Mouse (Mus musculus) E14TG2a.4 (cell line): Measurements from ENCODE around the gene Npl.

Experiments
- H3K27me3 ChIP-seq: 2 replicates; pipeline ENCODE4 v1.6.1; 2014; ENCODE audit warnings: low read length, control low read depth; ENCODE audit not compliant: insufficient read depth
- H3K36me3 ChIP-seq: 2 replicates; pipeline ENCODE4 v1.6.1; 2014; ENCODE audit warnings: low read length, control low read depth; ENCODE audit not compliant: insufficient read depth
- H3K4me1 ChIP-seq: replicated peaks from 2 replicates; pipeline ENCODE4 v1.6.1; 2014; ENCODE audit warnings: low read depth, low read length, control low read depth
- H3K4me3 ChIP-seq: replicated peaks from 2 replicates; pipeline ENCODE4 v1.5.1; 2014; ENCODE audit warnings: mild to moderate bottlenecking, low read length
- H3K9me3 ChIP-seq: 2 replicates; pipeline ENCODE4 v1.6.1; 2014; ENCODE audit warnings: low read length, control low read depth
- CTCF ChIP-seq: conservative IDR thresholded peaks from 2 replicates; pipeline ENCODE4 v1.5.1; 2014; ENCODE audit warnings: low read length
- NANOG ChIP-seq: IDR thresholded peaks from 2 replicates; pipeline ENCODE4 v1.6.1; 2014; ENCODE audit warnings: borderline replicate concordance, low read length, mixed read lengths
- POU5F1 ChIP-seq: IDR thresholded peaks from 2 replicates; pipeline ENCODE4 v1.6.1; 2014; ENCODE audit warnings: low read length, borderline replicate concordance

Npl gene

GRCm38 (mm10) chr1:153549536-153550199, at the start of gene Npl:
Gene Npl, minus strand, starts transcription at chr1:153550045.
- TF ChIP-seq CTCF: no peak
- no peak for TF ChIP-seq NANOG
- TF ChIP-seq POU5F1: no peak
- peaks cover 24% of the 10 kb centered on the region for H3K4me1 ChIP-seq
- peak within 1 kb of the TSS; percentile 75 for H3K4me3 ChIP-seq
- H3K36me3 ChIP-seq: no peaks in the 10 kb centered on the region
- no peaks in the 10 kb centered on the region for H3K9me3 ChIP-seq
- peaks cover 20% of the 10 kb centered on the region; the same call in 1 of the 2 replicates for H3K27me3 ChIP-seq

- H3K4me1 ChIP-seq: peaks cover 30% of the 10 kb centered on the region
- no peak overlapping the region for H3K4me3 ChIP-seq
- TF ChIP-seq NANOG (no peak), POU5F1 (no peak), CTCF (no peak)
- H3K9me3 ChIP-seq: peaks cover 7% of the 10 kb centered on the region
- H3K36me3 ChIP-seq: no peaks in the 10 kb centered on the region
- H3K27me3 ChIP-seq: no peaks in the 10 kb centered on the region
Measured at GRCm38 (mm10) chr1:153599302-153600045, 49.6 kb upstream of the Npl start.

GRCm38 (mm10) chr1:153598773-153599172, 48.9 kb upstream of the Npl start:
- H3K4me1 ChIP-seq: peaks cover 37% of the 10 kb centered on the region
- peaks cover 6% of the 10 kb centered on the region for H3K9me3 ChIP-seq
- no peaks in the 10 kb centered on the region for H3K27me3 ChIP-seq
- no peak overlapping the region for H3K4me3 ChIP-seq
- no peak for TF ChIP-seq CTCF
- TF ChIP-seq NANOG: no peak
- TF ChIP-seq POU5F1: no peak
- H3K36me3 ChIP-seq: no peaks in the 10 kb centered on the region

- TF ChIP-seq CTCF: no peak
- no peak for TF ChIP-seq NANOG
- TF ChIP-seq POU5F1: no peak
- Histone ChIP-seq H3K4me3 (no peak overlapping the region), H3K9me3 (peaks cover 8% of the 10 kb centered on the region), H3K36me3 (no peaks in the 10 kb centered on the region), H3K27me3 (no peaks in the 10 kb centered on the region), H3K4me1 (peaks cover 62% of the 10 kb centered on the region)
Measured at GRCm38 (mm10) chr1:153593678-153594077, 43.8 kb upstream of the Npl start.

DNA sequence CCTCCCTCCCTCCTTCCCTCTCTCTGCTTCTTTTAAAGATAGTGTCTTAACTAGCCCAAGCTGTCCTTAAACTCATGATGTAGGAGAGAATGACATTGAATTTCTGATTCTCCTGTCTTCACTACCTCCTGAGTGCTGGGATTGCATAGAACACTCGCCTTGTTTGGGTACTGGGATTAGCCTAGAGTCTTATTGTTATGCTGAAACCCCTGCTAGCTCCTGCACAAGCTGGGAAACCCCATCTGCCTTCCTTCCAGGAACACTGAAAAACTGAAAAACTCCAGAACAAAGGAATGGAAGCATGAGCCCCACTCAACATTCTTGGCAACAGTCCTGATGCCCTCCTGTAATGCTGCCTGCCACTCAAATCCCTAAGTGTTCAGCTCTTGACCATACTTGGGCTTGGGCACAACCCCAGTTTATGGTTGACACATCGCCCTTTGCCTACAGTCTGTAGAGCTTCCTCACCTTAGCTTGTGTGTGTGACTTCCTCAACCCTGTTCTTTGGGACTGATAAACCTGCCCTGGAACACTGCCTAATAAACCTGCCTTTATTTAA, 40.4 kb upstream of the Npl start:
- peaks cover 75% of the 10 kb centered on the region for H3K4me1 ChIP-seq
- no peaks in the 10 kb centered on the region for H3K27me3 ChIP-seq
- peaks cover 10% of the 10 kb centered on the region for H3K9me3 ChIP-seq
- TF ChIP-seq CTCF: no peak
- TF ChIP-seq NANOG: no peak
- peak; percentile 86 for TF ChIP-seq POU5F1
- H3K4me3 ChIP-seq: no peak overlapping the region
- H3K36me3 ChIP-seq: no peaks in the 10 kb centered on the region

DNA sequence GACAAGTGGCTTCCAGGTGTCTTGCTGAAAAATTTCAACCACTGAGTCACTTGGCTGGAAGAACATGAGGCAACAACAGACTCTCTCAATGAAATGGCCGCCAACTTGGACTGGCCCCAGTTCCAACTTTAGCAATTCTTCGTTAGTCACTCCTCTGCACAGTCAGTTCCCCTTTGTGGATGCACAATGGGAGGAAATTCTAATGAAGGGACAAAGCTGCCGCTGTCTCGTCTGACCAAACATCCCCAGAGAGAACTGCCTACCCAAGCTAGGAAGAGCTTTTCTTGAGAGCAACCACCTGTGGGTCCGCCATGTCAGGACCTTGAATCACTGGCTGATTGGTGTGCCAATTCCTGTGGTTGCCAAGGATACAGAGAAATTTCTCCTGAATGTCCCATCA, 38.1 kb upstream of the Npl start:
- Histone ChIP-seq H3K27me3 (no peaks in the 10 kb centered on the region), H3K4me1 (peaks cover 63% of the 10 kb centered on the region), H3K4me3 (peak overlapping the region; percentile 3; the same call in 1 of the 2 replicates), H3K9me3 (peaks cover 10% of the 10 kb centered on the region), H3K36me3 (no peaks in the 10 kb centered on the region)
- no peak for TF ChIP-seq POU5F1

- Histone ChIP-seq H3K9me3 (peaks cover 10% of the 10 kb centered on the region), H3K36me3 (no peaks in the 10 kb centered on the region), H3K4me3 (no peak overlapping the region), H3K27me3 (no peaks in the 10 kb centered on the region), H3K4me1 (peaks cover 60% of the 10 kb centered on the region)
- TF ChIP-seq NANOG (no peak), POU5F1 (no peak), CTCF (no peak)
Measured at GRCm38 (mm10) chr1:153586826-153587225, 37.0 kb upstream of the Npl start.

GRCm38 (mm10) chr1:153585752-153586151, 35.9 kb upstream of the Npl start:
- TF ChIP-seq POU5F1 (no peak), NANOG (no peak), CTCF (no peak)
- H3K9me3 ChIP-seq: peaks cover 10% of the 10 kb centered on the region
- H3K36me3 ChIP-seq: no peaks in the 10 kb centered on the region
- no peaks in the 10 kb centered on the region for H3K27me3 ChIP-seq
- H3K4me1 ChIP-seq: peaks cover 49% of the 10 kb centered on the region
- no peak overlapping the region for H3K4me3 ChIP-seq
